8 mouse cellular contexts compared by ENCODE assay signal in the genomic region with DNA sequence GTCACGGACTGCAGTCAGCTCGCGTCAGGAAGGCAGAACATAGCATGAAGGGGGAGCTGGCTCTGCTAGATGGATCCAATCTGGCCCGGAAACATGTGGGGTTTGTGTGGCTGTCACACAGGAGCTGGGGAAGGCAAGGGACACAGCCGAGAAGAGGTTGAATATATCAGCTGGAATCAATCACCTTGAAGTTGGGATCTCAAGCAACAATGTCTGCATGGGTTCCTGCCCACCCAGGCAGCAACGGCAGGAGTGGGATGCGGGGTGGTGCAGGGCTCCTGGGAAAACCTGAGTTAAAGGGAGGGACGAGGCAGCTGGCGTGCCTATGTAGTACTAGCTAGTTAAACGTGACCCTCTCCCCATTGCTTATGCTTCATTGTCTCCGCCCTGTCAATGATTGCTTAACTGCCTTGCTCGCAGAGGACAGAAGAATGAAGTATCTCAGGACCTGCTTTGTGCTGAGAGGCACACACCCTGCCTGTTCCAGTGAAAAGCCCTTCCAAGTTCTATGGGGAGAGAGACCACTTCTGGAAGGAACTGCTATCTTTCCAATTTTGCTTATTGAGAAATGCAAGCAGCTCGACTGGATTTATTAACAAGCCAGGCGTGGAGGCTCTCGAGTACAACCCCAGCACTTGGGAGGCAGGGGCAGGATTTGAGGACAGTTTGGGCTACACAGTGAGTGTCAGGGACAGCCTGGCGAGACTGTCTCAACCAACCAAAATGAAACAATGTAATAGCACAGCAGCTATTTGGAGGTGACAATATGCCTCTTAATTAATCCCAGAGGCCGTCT. TPM values are rescaled to one million over a fixed set of nuclear protein-coding genes. Genes with fewer than 3 reads are reported as not detected.
DNase-seq lines count a peak whose midpoint lies in the region; ATAC-seq lines count a peak whose summit lies in the region.

No protein-coding gene starts in this region.

- no peak for DNase-seq in lung, postnatal 25 days (ENCODE audit: low spot score)
- DNase-seq in kidney, postnatal 25 days: peak; percentile 39 to 41
- DNase-seq in retina, postnatal 1 day: peak; percentile 56
- no peak for DNase-seq in natural killer cell, adult 2 months (ENCODE audit: low spot score in 2 of 2)
- no peak for DNase-seq in right cerebral cortex, postnatal 36 days (ENCODE audit: low spot score in 2 of 2)
- DNase-seq in layer of hippocampus, adult 9-11 months: no peak

- no peaks in the 10 kb centered on the region for H3K27me3 ChIP-seq in lung, embryonic 16.5 days (ENCODE audit: control insufficient read depth, insufficient read depth, low read depth, low read length)

- H3K27ac ChIP-seq in lung, embryonic 16.5 days (ENCODE audit: low read length): peak overlapping the region; percentile 84

- H3K4me1 ChIP-seq in lung, embryonic 16.5 days (replicated peaks; ENCODE audit: control insufficient read depth, insufficient read depth, low read length): peaks cover 12% of the 10 kb centered on the region

- peaks cover 4% of the 10 kb centered on the region; the same call in 1 of the 2 replicates for H3K36me3 ChIP-seq in lung, embryonic 16.5 days (ENCODE audit: control insufficient read depth, insufficient read depth, low read length)

- no peaks in the 10 kb centered on the region for H3K9me3 ChIP-seq in lung, embryonic 16.5 days (ENCODE audit: control insufficient read depth, low read length)

- 24% methylated on average over 17 of the region's 17 CpGs for WGBS in lung, embryonic 16.5 days

- ATAC-seq in lung, embryonic 16.5 days (ENCODE audit: low read depth): peak; percentile 93
- peak; percentile 58 for ATAC-seq in granulocyte monocyte progenitor cell, adult 5-6 weeks (replicated peaks; ENCODE audit: poor library complexity, severe bottlenecking)

- peak overlapping the region; percentile 16 for H3K4me3 ChIP-seq in lung, embryonic 16.5 days (ENCODE audit: low read length)

- H3K9ac ChIP-seq in lung, embryonic 16.5 days (ENCODE audit: low read length): peak overlapping the region; percentile 27; the same call in 1 of the 2 replicates

- H3K4me2 ChIP-seq in lung, embryonic 16.5 days (ENCODE audit: low read depth, low read length): peak overlapping the region; percentile 50

RNA-seq across cellular contexts. Expression of gene Ostf1, which starts 53.2 kb away (rescaled TPM):
- 111 and 122 TPM in 2 replicates for polyA plus RNA-seq in lung, embryonic 16.5 days (2015; fragmentation: Nextera tagmentation; extraction: Ambion mirVana)
- total RNA-seq in granulocyte monocyte progenitor cell, adult 5-6 weeks (2014; fragmentation: Nextera tagmentation): 139 and 152 TPM in 2 replicates
- total RNA-seq in granulocyte monocyte progenitor cell, adult 5-6 weeks (2017): 208 and 230 TPM in 2 replicates

RNA-seq across cellular contexts. Expression of gene Nmrk1, which starts 53.3 kb away (rescaled TPM):
- polyA plus RNA-seq in lung, embryonic 16.5 days (2015; fragmentation: Nextera tagmentation; extraction: Ambion mirVana): 11.1 and 13.5 TPM in 2 replicates
- 6.6 and 14.9 TPM in 2 replicates for total RNA-seq in granulocyte monocyte progenitor cell, adult 5-6 weeks (2014; fragmentation: Nextera tagmentation)
- total RNA-seq in granulocyte monocyte progenitor cell, adult 5-6 weeks (2017): 2.0 and 15.9 TPM in 2 replicates

Comparison
In these comparisons a context has a peak if more than half of its experiments do, and no peak if none do; other contexts are left out.
1. DNase-seq: peak in kidney, postnatal 25 days (2 of 2) and retina, postnatal 1 day (single experiment); none in lung, postnatal 25 days (single experiment), natural killer cell, adult 2 months (0 of 2), right cerebral cortex, postnatal 36 days (0 of 2) and layer of hippocampus, adult 9-11 months (single experiment).